Mouse (Mus musculus) ES-Bruce4 (cell line): ENCODE results near the gene Cnst.

Experiments used
- CTCF ChIP-seq: IDR thresholded peaks from one replicate; pipeline ENCODE4 v1.8.1; 2011; ENCODE audit warnings: low read depth, low read length
- EP300 ChIP-seq: IDR thresholded peaks from 2 replicates; pipeline ENCODE4 v1.6.1; 2011; ENCODE audit warnings: low read depth, low read length; ENCODE audit not compliant: insufficient read depth

DNA sequence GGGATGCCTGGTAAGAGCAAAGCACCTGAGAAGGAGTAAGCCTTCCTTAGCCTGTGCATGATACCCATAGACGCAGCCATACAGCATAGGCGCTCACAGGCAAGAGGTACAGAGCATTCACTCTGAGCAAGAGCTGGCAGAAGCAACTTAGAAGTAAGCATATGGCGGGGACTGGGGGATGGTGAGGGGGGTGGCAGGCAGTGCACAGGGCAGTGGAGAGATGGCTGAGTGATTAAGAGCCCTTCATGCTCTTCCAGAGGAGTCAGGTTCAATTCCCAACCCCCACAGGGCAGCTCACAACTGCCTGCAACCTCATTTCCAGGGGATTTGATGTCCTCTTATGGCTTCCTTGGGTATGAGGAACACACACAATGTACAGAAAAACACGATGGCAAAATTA, 17.0 kb downstream of the Cnst start:
- TF ChIP-seq CTCF (no peak), EP300 (no peak)
